Mouse (Mus musculus) erythroblast, embryonic 14.5 days (primary cell): ENCODE measurements around the gene Anxa5.

Source experiments
- GATA1 ChIP-seq: IDR thresholded peaks from 2 replicates; pipeline ENCODE4 v1.6.1; 2012; ENCODE audit warnings: low read length, inconsistent platforms, mixed read lengths
- TAL1 ChIP-seq: IDR thresholded peaks from 3 replicates; pipeline ENCODE4 v1.6.1; 2012; ENCODE audit warnings: low read length, inconsistent platforms, mixed read lengths

GRCm38 (mm10) chr3:36524466-36524865 lies 48.8 kb upstream of the Anxa5 start:
- TF ChIP-seq GATA1 (no peak), TAL1 (no peak)
